Mouse (Mus musculus) testis, adult 2 months (tissue): ENCODE measurements around the gene Gspt1.

ENCODE experiments used
- CTCF ChIP-seq: fragments of 200-500 bp; IDR thresholded peaks from 2 replicates; pipeline ENCODE4 v1.5.1; 2012; ENCODE audit warnings: low read depth, mild to moderate bottlenecking, inconsistent platforms, low read length, moderate library complexity; ENCODE audit not compliant: control insufficient read depth, insufficient read depth, insufficient replicate concordance
- POLR2A ChIP-seq: fragments of 200-500 bp; IDR thresholded peaks from 2 replicates; pipeline ENCODE4 v1.6.1; 2012; ENCODE audit warnings: low read depth, mild to moderate bottlenecking, inconsistent platforms, low read length, moderate library complexity; ENCODE audit not compliant: control insufficient read depth

DNA sequence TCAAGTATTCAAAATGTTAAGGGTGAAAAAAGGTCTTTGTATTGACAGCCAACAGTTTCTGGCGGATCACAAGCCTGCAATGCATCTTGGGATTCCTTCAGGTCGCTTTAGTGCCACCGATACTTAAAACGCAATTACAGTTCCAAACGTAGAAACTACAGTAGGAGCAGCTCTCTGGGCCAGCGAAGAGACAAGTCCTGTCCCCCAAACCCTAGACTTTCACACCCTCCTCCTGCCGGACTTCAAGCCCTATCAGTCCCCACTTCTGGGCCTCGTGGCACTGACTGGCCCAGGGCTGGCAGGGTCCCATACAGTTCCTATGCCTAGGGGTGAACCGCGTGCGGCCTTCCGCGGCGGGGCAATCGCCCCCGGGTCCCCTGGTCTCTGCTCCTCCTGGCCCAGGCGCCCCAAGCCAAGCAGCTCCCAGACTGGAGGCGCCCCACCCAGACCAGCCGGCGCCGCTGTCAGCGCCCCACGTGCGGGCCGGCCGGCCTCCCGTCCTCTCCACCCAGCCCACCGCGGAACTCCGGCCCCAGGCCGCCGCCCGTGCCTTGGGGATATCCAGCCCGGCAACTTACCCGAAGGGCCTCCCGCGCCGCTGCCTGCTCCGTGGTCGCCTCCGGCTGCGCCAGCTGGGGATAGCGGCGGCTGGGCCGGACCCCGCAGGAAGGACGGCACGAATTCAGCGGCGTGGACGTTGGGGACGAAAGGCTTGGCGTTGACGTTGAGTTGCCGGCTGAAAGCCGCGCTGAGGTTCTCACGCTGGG is 877 bp downstream of the Gspt1 start:
- TF ChIP-seq CTCF (no peak), POLR2A (0 out of 2 replicates have a peak, but pooled peaks have one; percentile 33)
